Mouse (Mus musculus) lung, postnatal 0 days (tissue): ENCODE data around the gene Pusl1.

Source experiments
- CTCF ChIP-seq: IDR thresholded peaks from 2 replicates; pipeline ENCODE4 v1.5.1; 2016; ENCODE audit warnings: antibody characterized with exemption, mild to moderate bottlenecking
- EP300 ChIP-seq: IDR thresholded peaks from 2 replicates; pipeline ENCODE4 v1.6.1; 2016; ENCODE audit warnings: antibody characterized with exemption, mild to moderate bottlenecking, control low read depth

- no peak for TF ChIP-seq CTCF
- TF ChIP-seq EP300, result no peak
Measured at GRCm38 (mm10) chr4:155906125-155906524, 14.5 kb upstream of the Pusl1 start.
